Mouse (Mus musculus): ENCODE data around the gene Pde4d. TPM values are rescaled to one million over a fixed set of nuclear protein-coding genes. Genes with fewer than 3 reads are reported as not detected.

Gene Pde4d
- polyA plus RNA-seq, 1 experiment from 2014 or later, result 19.0 TPM

DNA sequence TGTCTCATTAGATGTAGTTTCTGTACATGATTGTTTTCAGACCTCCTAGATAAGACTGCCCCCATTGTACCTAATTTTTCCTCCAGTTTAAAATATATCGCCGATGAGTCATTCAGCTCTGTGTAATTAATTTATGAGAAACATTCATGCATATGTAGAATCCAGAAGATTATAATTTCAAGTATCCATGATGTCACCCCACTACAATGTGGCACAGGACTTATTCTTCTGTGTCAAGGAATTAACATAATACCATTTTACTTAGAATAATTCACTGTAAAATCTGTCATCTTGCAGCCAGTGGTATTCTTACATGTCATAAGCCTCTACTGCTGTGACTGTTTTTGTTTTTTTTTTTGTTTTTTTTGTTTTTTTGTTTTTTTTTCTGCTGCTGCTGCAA is 1244.5 kb downstream of the Pde4d start:
- no peak for ATAC-seq (replicated peaks; ENCODE audit: low FRiP score)
- no peak overlapping the region for H3K9ac ChIP-seq (ENCODE audit: low read depth, low read length)
- whole genome bisulfite sequencing, result 88% methylated on average over 2 of the region's 2 CpGs
- no peak overlapping the region for H3K27ac ChIP-seq (ENCODE audit: low read depth, low read length)
- no peak overlapping the region for H3K4me3 ChIP-seq (ENCODE audit: low read depth, low read length)
- H3K36me3 ChIP-seq (ENCODE audit: control insufficient read depth, insufficient read depth, low read length), result peaks cover 7% of the 10 kb centered on the region; the same call in 1 of the 2 replicates
- DNase-seq (ENCODE audit: low spot score), result no peak
- no peaks in the 10 kb centered on the region for H3K9me3 ChIP-seq (ENCODE audit: control insufficient read depth, low read length)
- no peaks in the 10 kb centered on the region for H3K27me3 ChIP-seq (replicated peaks; ENCODE audit: control insufficient read depth, insufficient read depth, low read length)
- no peak overlapping the region for H3K4me2 ChIP-seq
- peaks cover 38% of the 10 kb centered on the region for H3K4me1 ChIP-seq (replicated peaks; ENCODE audit: control insufficient read depth, insufficient read depth, low read length)

DNA sequence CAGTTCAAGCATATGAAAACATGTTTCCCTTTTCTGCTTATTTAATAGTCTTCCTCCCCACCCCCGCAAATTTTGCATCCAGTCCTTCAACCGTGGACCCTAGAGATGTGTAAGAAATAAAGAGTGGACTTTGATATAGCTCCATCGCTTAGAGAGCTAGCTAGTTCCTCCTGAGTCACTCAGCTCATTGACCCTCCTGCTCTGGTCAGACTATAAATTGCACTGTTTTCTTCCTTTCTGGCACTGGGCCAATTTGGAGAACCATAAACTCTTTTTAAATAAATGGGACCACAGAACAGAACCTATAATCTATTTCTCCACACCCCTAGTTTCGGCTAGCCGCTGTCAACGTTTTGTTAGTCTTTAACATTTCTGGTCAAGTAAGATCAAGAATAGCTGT is 1245.3 kb downstream of the Pde4d start:
- no peak overlapping the region for H3K4me2 ChIP-seq
- WGBS, result 78% methylated on average over 6 of the region's 6 CpGs
- DNase-seq (ENCODE audit: low spot score) (no peak), ATAC-seq (replicated peaks; ENCODE audit: low FRiP score) (no peak)
- peaks cover 13% of the 10 kb centered on the region; the same call in 1 of the 2 replicates for H3K36me3 ChIP-seq (ENCODE audit: control insufficient read depth, insufficient read depth, low read length)
- H3K9ac ChIP-seq (ENCODE audit: low read depth, low read length), result no peak overlapping the region
- H3K4me1 ChIP-seq (replicated peaks; ENCODE audit: control insufficient read depth, insufficient read depth, low read length), result peaks cover 38% of the 10 kb centered on the region
- H3K27me3 ChIP-seq (replicated peaks; ENCODE audit: control insufficient read depth, insufficient read depth, low read length), result no peaks in the 10 kb centered on the region
- H3K4me3 ChIP-seq (ENCODE audit: low read depth, low read length), result no peak overlapping the region
- H3K27ac ChIP-seq (ENCODE audit: low read depth, low read length), result no peak overlapping the region
- H3K9me3 ChIP-seq (ENCODE audit: control insufficient read depth, low read length), result no peaks in the 10 kb centered on the region; the same call in 1 of the 2 replicates

DNA sequence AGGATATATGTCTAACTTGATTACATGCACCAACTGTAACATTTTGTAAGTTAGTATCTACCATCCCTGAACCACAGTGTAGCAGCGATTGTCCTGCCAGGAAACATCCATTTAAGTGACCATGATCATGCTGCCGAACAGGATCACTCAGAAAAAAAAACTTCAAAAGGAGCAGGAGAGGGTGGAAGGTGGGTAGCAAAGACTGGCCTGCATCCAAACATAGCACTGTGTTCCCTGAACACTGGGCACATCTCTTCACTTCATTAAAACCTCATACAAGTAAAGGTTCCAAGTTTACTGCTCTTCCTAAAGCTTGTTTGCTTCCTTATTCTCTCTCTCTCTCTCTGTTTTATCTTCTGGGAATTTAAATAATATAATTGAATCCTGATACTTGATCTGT is 1256.4 kb downstream of the Pde4d start:
- DNase-seq (ENCODE audit: low spot score) (no peak), ATAC-seq (replicated peaks; ENCODE audit: low FRiP score) (no peak)
- Histone ChIP-seq H3K4me3 (ENCODE audit: low read depth, low read length) (no peak overlapping the region), H3K4me2 (no peak overlapping the region), H3K36me3 (ENCODE audit: control insufficient read depth, insufficient read depth, low read length) (no peaks in the 10 kb centered on the region), H3K27ac (ENCODE audit: low read depth, low read length) (no peak overlapping the region), H3K9ac (ENCODE audit: low read depth, low read length) (no peak overlapping the region), H3K27me3 (replicated peaks; ENCODE audit: control insufficient read depth, insufficient read depth, low read length) (no peaks in the 10 kb centered on the region), H3K9me3 (ENCODE audit: control insufficient read depth, low read length) (no peaks in the 10 kb centered on the region), H3K4me1 (replicated peaks; ENCODE audit: control insufficient read depth, insufficient read depth, low read length) (no peaks in the 10 kb centered on the region)
- 74% methylated on average over 2 of the region's 2 CpGs for whole genome bisulfite sequencing

DNA sequence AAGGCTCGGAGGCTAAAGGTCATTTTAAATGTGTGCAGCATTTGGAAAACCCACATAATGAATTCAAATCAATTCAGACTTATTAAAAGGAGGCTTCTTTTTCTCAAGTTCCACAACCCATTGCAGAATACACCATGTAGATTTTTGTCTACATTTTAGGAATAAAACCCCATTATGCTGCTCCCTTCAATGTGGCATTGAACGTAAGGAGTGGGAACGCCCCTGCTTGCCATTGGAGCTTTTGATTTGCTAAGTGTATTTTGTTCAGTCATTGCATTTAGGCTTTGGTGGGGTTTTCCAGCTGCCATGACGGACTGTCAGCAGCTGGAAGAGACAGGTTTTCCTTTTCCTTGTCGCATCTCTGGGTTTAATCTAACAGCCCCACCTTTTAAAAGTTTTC is 1256.8 kb downstream of the Pde4d start:
- Histone ChIP-seq H3K36me3 (ENCODE audit: control insufficient read depth, insufficient read depth, low read length) (no peaks in the 10 kb centered on the region), H3K4me2 (no peak overlapping the region), H3K4me3 (ENCODE audit: low read depth, low read length) (no peak overlapping the region), H3K27me3 (replicated peaks; ENCODE audit: control insufficient read depth, insufficient read depth, low read length) (no peaks in the 10 kb centered on the region), H3K4me1 (replicated peaks; ENCODE audit: control insufficient read depth, insufficient read depth, low read length) (no peaks in the 10 kb centered on the region), H3K9ac (ENCODE audit: low read depth, low read length) (no peak overlapping the region), H3K9me3 (ENCODE audit: control insufficient read depth, low read length) (no peaks in the 10 kb centered on the region), H3K27ac (ENCODE audit: low read depth, low read length) (no peak overlapping the region)
- DNase-seq (ENCODE audit: low spot score) (no peak), ATAC-seq (replicated peaks; ENCODE audit: low FRiP score) (no peak)
- 93% methylated on average over 5 of the region's 5 CpGs for WGBS

DNA sequence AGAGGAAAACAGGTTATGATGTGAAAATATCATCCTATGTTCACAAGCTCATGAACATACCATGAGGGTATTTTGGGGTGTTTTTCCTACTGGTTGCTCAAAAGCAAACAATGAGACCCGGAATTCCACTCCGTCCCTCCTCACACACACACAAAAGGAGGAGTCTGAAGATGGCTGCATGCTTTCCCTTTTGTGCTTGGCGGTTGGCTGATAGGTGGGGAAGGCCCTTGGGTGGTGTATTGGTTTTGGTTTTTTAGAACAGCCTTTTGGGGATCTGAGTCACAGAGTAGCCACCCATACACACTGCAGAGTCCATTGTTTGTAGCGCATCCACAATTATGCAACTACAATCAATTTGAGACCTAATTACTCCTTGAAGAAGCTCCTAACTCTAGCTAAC is 1257.4 kb downstream of the Pde4d start:
- ATAC-seq (replicated peaks; ENCODE audit: low FRiP score) (no peak), DNase-seq (ENCODE audit: low spot score) (no peak)
- no peaks in the 10 kb centered on the region for H3K4me1 ChIP-seq (replicated peaks; ENCODE audit: control insufficient read depth, insufficient read depth, low read length)
- no peaks in the 10 kb centered on the region for H3K9me3 ChIP-seq (ENCODE audit: control insufficient read depth, low read length)
- H3K27ac ChIP-seq (ENCODE audit: low read depth, low read length), result no peak overlapping the region
- H3K9ac ChIP-seq (ENCODE audit: low read depth, low read length), result no peak overlapping the region
- no peak overlapping the region for H3K4me2 ChIP-seq
- no peak overlapping the region for H3K4me3 ChIP-seq (ENCODE audit: low read depth, low read length)
- no peaks in the 10 kb centered on the region for H3K27me3 ChIP-seq (replicated peaks; ENCODE audit: control insufficient read depth, insufficient read depth, low read length)
- 91% methylated on average over 4 of the region's 4 CpGs for WGBS
- H3K36me3 ChIP-seq (ENCODE audit: control insufficient read depth, insufficient read depth, low read length), result no peaks in the 10 kb centered on the region

DNA sequence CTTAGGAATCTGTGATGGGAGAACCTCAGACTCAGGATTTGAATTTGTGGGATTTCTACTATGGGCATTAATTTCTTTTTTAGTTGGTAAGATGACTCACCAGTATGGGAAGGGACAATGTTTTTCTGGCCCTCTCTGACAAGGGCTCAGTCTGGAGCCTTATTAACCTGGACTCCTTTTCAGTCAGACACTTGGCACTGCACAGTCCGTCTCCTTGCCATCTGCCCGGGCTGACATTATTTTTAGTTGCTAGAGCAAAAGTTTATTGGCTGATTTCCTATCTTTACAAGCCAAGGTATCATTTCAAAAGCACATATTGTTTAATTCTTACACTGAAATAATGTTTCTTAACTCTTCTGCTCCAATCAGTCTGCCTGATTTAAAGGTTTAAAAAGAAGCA is 1258.6 kb downstream of the Pde4d start:
- no peak for DNase-seq (ENCODE audit: low spot score)
- 88% methylated on average over 2 of the region's 2 CpGs for WGBS
- Histone ChIP-seq H3K9ac (ENCODE audit: low read depth, low read length) (no peak overlapping the region), H3K36me3 (ENCODE audit: control insufficient read depth, insufficient read depth, low read length) (no peaks in the 10 kb centered on the region), H3K4me2 (no peak overlapping the region), H3K27me3 (replicated peaks; ENCODE audit: control insufficient read depth, insufficient read depth, low read length) (no peaks in the 10 kb centered on the region), H3K4me1 (replicated peaks; ENCODE audit: control insufficient read depth, insufficient read depth, low read length) (no peaks in the 10 kb centered on the region), H3K27ac (ENCODE audit: low read depth, low read length) (no peak overlapping the region), H3K9me3 (ENCODE audit: control insufficient read depth, low read length) (no peaks in the 10 kb centered on the region), H3K4me3 (ENCODE audit: low read depth, low read length) (no peak overlapping the region)
- ATAC-seq (replicated peaks; ENCODE audit: low FRiP score), result no peak

DNA sequence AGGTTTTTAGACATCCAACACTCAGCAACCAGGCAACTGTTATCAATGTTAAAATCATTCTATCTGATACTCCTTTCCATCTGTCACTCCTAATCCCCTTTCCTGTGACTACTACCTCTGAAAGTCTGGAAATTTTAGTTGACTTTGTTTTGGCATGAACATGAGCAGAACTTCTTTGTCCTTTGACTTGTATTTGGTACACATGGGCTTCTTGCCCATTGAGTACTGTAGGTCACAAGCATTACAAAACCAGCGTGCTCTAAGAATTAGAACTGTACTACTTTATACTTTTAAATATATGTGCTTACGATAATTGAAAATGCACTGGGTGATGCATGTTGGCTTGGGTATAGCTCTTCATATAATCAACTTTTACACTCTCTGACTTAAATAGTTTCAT is 1264.8 kb downstream of the Pde4d start:
- H3K4me1 ChIP-seq (replicated peaks; ENCODE audit: control insufficient read depth, insufficient read depth, low read length), result peaks cover 4% of the 10 kb centered on the region; the same call in 1 of the 2 replicates
- ATAC-seq (replicated peaks; ENCODE audit: low FRiP score), result no peak
- H3K4me2 ChIP-seq, result no peak overlapping the region
- WGBS, result 90% methylated on average over 2 of the region's 2 CpGs
- no peak for DNase-seq (ENCODE audit: low spot score)
- H3K36me3 ChIP-seq (ENCODE audit: control insufficient read depth, insufficient read depth, low read length), result no peaks in the 10 kb centered on the region
- H3K9ac ChIP-seq (ENCODE audit: low read depth, low read length), result no peak overlapping the region
- no peaks in the 10 kb centered on the region for H3K9me3 ChIP-seq (ENCODE audit: control insufficient read depth, low read length)
- no peak overlapping the region for H3K27ac ChIP-seq (ENCODE audit: low read depth, low read length)
- no peaks in the 10 kb centered on the region for H3K27me3 ChIP-seq (replicated peaks; ENCODE audit: control insufficient read depth, insufficient read depth, low read length)
- H3K4me3 ChIP-seq (ENCODE audit: low read depth, low read length), result no peak overlapping the region

DNA sequence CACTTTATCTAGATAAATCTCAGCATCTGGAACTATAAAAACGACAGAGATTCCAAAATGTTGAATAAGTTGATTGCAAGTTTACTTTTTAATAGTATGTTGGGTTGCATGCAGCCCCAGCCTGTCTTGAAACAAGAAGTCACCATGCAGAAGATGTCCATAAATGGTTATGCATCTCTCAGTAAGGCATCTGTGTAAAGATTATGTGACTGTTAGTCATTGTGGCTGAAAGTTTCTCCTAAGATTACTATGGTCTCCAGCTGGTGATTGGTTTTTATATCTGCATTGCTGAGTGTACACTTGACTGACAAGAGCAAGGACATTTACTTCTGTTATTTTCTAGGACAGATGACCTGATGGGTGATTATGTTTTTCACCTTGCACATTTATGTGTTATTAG is 1265.6 kb downstream of the Pde4d start:
- WGBS, result 51% methylated on average over 1 of the region's 1 CpGs
- no peak for DNase-seq (ENCODE audit: low spot score)
- no peak overlapping the region for H3K4me2 ChIP-seq
- H3K27me3 ChIP-seq (replicated peaks; ENCODE audit: control insufficient read depth, insufficient read depth, low read length), result no peaks in the 10 kb centered on the region
- H3K27ac ChIP-seq (ENCODE audit: low read depth, low read length), result no peak overlapping the region
- ATAC-seq (replicated peaks; ENCODE audit: low FRiP score), result no peak
- H3K36me3 ChIP-seq (ENCODE audit: control insufficient read depth, insufficient read depth, low read length), result no peaks in the 10 kb centered on the region
- H3K4me1 ChIP-seq (replicated peaks; ENCODE audit: control insufficient read depth, insufficient read depth, low read length), result peaks cover 4% of the 10 kb centered on the region; the same call in 1 of the 2 replicates
- no peaks in the 10 kb centered on the region for H3K9me3 ChIP-seq (ENCODE audit: control insufficient read depth, low read length)
- H3K4me3 ChIP-seq (ENCODE audit: low read depth, low read length), result no peak overlapping the region
- no peak overlapping the region for H3K9ac ChIP-seq (ENCODE audit: low read depth, low read length)

DNA sequence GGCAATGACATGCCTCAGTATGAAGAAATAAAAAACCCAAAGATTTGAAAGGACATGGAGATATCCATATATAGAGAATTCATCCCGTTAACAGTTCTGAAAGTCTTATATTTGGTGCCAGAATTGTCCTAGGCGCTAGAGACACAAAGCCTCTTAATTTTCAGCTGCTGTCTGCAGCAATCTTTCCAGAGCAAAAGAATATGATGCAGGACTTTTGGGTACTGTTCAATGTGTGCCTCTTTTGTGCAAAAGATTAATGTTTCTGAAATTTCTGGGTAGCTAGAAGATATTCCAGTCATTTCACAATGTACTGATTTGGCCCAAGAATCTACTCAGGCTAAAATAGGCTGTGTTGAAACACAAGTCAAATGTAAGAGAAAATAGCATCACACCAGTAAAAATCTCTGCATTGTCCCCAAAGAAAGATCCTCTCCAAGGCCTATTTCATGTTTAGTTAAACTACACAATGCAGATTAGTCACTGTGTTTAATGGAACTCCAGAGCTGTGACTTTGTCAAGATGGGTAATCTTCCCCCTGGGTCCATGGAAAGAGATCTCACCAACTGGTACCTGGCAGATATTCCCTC is 1270.5 kb downstream of the Pde4d start:
- H3K4me2 ChIP-seq, result no peak overlapping the region
- 92% methylated on average over 2 of the region's 2 CpGs for WGBS
- 0 out of 2 replicates have a peak overlapping the region, but pooled peaks have one; percentile 3 for H3K27ac ChIP-seq (ENCODE audit: low read depth, low read length)
- H3K27me3 ChIP-seq (replicated peaks; ENCODE audit: control insufficient read depth, insufficient read depth, low read length), result no peaks in the 10 kb centered on the region
- ATAC-seq (replicated peaks; ENCODE audit: low FRiP score) (no peak), DNase-seq (ENCODE audit: low spot score) (no peak)
- no peaks in the 10 kb centered on the region for H3K9me3 ChIP-seq (ENCODE audit: control insufficient read depth, low read length)
- no peaks in the 10 kb centered on the region for H3K36me3 ChIP-seq (ENCODE audit: control insufficient read depth, insufficient read depth, low read length)
- H3K4me3 ChIP-seq (ENCODE audit: low read depth, low read length), result no peak overlapping the region
- H3K9ac ChIP-seq (ENCODE audit: low read depth, low read length), result no peak overlapping the region
- H3K4me1 ChIP-seq (replicated peaks; ENCODE audit: control insufficient read depth, insufficient read depth, low read length), result peaks cover 7% of the 10 kb centered on the region; the same call in 1 of the 2 replicates
